Mouse (Mus musculus) thymus, adult 2 months (tissue): Measurements from ENCODE around the gene Plekhg6.
A peak's percentile ranks its signal among the peaks of the same experiment; 100 is the strongest.

Experiments used
- CTCF ChIP-seq: fragments of 200-500 bp; IDR thresholded peaks from 2 replicates; pipeline ENCODE4 v1.5.1; 2012; ENCODE audit warnings: mild to moderate bottlenecking, control low read depth, low read length, moderate library complexity, borderline replicate concordance; ENCODE audit not compliant: control insufficient read depth, poor library complexity, insufficient read depth; ENCODE audit errors: extremely low read depth
- POLR2A ChIP-seq: fragments of 200-500 bp; IDR thresholded peaks from 2 replicates; pipeline ENCODE4 v1.6.1; 2012; ENCODE audit warnings: mild to moderate bottlenecking, low read length, control low read depth, moderate library complexity; ENCODE audit not compliant: control insufficient read depth, poor library complexity, insufficient read depth; ENCODE audit errors: extremely low read depth

DNA sequence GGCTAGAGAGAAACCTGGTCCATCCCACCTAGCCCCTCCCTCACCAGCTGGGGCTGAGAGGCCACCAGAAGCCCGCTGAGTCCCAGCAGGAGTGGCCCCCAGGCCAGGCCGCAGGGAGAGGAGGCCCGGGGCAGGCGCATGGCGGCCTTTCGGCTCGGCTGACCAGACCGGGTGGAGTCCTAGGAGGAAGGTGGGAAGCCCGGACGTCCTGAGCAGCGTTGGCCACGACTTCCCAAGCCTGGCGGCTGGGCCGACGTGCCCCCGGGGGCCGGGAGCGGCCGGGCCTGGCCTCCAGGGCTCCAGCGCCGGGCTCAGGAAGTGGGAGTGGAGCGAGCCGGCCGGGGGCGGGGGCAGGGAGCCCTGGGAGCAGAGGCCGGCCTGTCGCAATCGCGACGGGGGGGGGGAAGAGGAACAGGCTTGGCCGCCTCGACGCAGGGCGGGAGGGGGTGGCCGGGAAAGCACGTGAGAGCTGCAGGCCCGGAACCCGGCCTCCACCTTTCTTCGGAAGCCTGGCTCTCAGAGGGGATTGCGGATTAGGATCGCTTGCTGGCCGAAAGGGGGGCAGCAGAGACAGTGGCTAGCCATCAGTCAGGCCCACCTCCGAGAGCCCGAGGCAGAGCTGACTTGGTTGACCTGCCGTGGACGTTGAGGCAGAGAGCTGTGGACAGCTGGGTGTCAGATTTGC, 66.9 kb downstream of the Plekhg6 start, which contains the start of gene Ltbr:
- TF ChIP-seq CTCF (no peak), POLR2A (0 out of 2 replicates have a peak, but pooled peaks have one; percentile 22)
